Mouse (Mus musculus): ENCODE data around the gene Fbxo42. TPM values are rescaled to one million over a fixed set of nuclear protein-coding genes. Genes with fewer than 3 reads are reported as not detected.

Gene Fbxo42
- total and polyA plus RNA-seq, 3 experiments: 11.2 to 260 (median 23.1) TPM

- TF ChIP-seq NRF1 (IDR thresholded peaks at IDR 0.05; ENCODE audit: insufficient read depth, low read depth, low read length, poor library complexity, severe bottlenecking) (0 out of 2 replicates have a peak, but pooled peaks have one; percentile 9), CHD2 (IDR thresholded peaks at IDR 0.05; ENCODE audit: low read length) (no peak), USF1 (IDR thresholded peaks at IDR 0.05; ENCODE audit: low read depth, low read length) (no peak), NELFE (IDR thresholded peaks at IDR 0.05; ENCODE audit: low read depth, low read length) (no peak), TCF12 (IDR thresholded peaks at IDR 0.05; ENCODE audit: low read depth, low read length) (0 out of 2 replicates have a peak, but pooled peaks have one; percentile 8), USF2 (IDR thresholded peaks at IDR 0.05; ENCODE audit: borderline replicate concordance in 1 of 2, insufficient read depth in 1 of 2, low read depth in 1 of 2, low read length in 2 of 2) (no peak), MAFK (IDR thresholded peaks at IDR 0.05; ENCODE audit: borderline replicate concordance, low read depth, low read length) (no peak), MYB (IDR thresholded peaks at IDR 0.05; ENCODE audit: low read depth, low read length) (no peak), ZMIZ1 (IDR thresholded peaks at IDR 0.05; ENCODE audit: low read depth, low read length) (no peak), SIN3A (IDR thresholded peaks at IDR 0.05; ENCODE audit: low read length) (peak; percentile 87), RCOR1 (IDR thresholded peaks at IDR 0.05; ENCODE audit: low read depth, low read length) (0 out of 2 replicates have a peak, but pooled peaks have one; percentile 36), MAZ (IDR thresholded peaks at IDR 0.05; ENCODE audit: low read depth, low read length) (0 out of 2 replicates have a peak, but pooled peaks have one; percentile 57), KAT2A (conservative IDR thresholded peaks at IDR 0.05; ENCODE audit: low read depth, low read length) (no peak), POLR2A (IDR thresholded peaks at IDR 0.05; ENCODE audit: control insufficient read depth in 1 of 2, insufficient read depth in 1 of 2, low read depth in 1 of 2, low read length in 2 of 2, poor library complexity in 1 of 2) (no peak), GATA1 (IDR thresholded peaks at IDR 0.05; ENCODE audit: low read depth, low read length) (no peak), CTCF (IDR thresholded peaks at IDR 0.05 in 2 of 3, conservative IDR thresholded peaks at IDR 0.05 in 1 of 3; ENCODE audit: control insufficient read depth in 1 of 3, insufficient read depth in 1 of 3, low read depth in 2 of 3, low read length in 3 of 3, poor library complexity in 1 of 3, severe bottlenecking in 1 of 3) (peak; percentile 65 to 98 (median 94)), MXI1 (IDR thresholded peaks at IDR 0.05; ENCODE audit: low read depth, low read length) (peak; percentile 80), EP300 (IDR thresholded peaks at IDR 0.05; ENCODE audit: low read depth in 1 of 2, low read length in 2 of 2) (0 out of 4 replicates have a peak, but pooled peaks of 1 of the 2 experiments have one; percentile 4), POLR2AphosphoS5 (IDR thresholded peaks at IDR 0.05; ENCODE audit: borderline replicate concordance, low read depth, low read length) (no peak), E2F4 (IDR thresholded peaks at IDR 0.05; ENCODE audit: borderline replicate concordance, low read depth, low read length) (no peak), TBP (IDR thresholded peaks at IDR 0.05; ENCODE audit: low read depth, low read length) (no peak), BHLHE40 (IDR thresholded peaks at IDR 0.05; ENCODE audit: borderline replicate concordance, low read depth, low read length) (peak; percentile 42; the same call in 1 of the 2 replicates), ZKSCAN1 (IDR thresholded peaks at IDR 0.05; ENCODE audit: low read depth, low read length) (no peak), MAX (IDR thresholded peaks at IDR 0.05; ENCODE audit: low read length) (peak; percentile 43; the same call in 1 of the 2 replicates), ETS1 (IDR thresholded peaks at IDR 0.05; ENCODE audit: low read depth, low read length) (0 out of 2 replicates have a peak, but pooled peaks have one; percentile 29)
Observed at GRCm38 (mm10) chr4:141142285-141142811, 5.4 kb upstream of the Fbxo42 start (continued).
